Mouse (Mus musculus) liver, adult 10 weeks (tissue): ENCODE data around the gene Ddx59. TPM values are rescaled to one million over a fixed set of nuclear protein-coding genes. Genes with fewer than 3 reads are reported as not detected.

ENCODE experiments used
- polyA plus RNA-seq: library from polyadenylated mRNA; stranded (reverse); fragments of 350-450 nt; fragmentation: Illumina TruSeq; extraction: RNeasy Lipid Tissue Mini Kit (QIAGEN cat#74804); gene quantifications from one replicate; pipeline ENCODE4 v1.2.3, GENCODE M21; 2014; ENCODE audit warnings: low read depth, low replicate concordance

Ddx59 gene
- polyA plus RNA-seq, result 3.9 TPM

DNA sequence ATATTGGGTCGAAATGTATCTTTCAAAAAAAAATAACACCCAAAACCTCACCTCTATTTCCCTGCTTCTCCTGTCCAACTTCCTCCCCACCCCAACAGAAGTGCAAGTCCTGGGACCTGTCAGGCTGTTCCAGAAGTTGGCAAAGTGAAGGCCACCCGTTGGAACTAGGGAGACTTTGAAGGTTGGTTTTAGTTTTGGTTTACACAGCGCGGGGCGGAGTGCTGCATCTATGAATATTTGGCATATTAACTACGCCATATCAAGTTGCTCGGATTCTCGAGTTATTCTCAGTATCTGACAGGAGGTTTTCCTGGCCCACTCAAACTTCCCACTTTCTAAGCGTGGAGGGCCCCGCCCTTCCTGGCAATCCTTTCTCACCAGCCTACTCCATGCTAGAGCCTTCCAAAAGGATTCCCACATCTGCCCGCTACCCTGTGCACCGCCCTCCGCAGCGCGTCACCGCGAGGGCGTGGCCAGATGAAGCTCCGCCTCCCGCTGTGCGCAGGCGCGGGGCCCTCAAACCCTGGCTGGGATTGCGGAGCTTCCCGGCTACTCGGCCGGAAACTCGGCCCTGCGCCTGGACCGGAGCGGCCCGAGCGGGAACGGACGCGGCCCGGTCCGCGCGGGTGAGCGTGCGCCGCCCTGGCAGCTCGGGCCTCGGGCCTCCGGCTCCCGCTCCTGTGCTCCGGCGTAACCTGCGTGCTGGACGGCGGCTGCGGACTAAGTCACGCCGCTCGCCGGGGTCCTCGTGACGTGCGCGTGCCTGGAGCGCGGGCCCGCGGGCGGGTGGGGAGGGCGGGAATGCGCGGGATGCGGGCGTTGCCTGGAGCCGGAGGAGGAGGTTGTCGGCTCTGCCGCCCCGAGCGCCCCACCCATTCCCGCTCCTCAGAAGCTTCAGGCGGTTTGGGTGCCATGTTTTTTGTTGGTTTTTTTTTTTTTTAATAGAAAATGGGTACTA is at the start of gene Ddx59:
TSS of gene Ddx59 (plus strand) at position 474 of the 958 bp plus-strand sequence.

DNA sequence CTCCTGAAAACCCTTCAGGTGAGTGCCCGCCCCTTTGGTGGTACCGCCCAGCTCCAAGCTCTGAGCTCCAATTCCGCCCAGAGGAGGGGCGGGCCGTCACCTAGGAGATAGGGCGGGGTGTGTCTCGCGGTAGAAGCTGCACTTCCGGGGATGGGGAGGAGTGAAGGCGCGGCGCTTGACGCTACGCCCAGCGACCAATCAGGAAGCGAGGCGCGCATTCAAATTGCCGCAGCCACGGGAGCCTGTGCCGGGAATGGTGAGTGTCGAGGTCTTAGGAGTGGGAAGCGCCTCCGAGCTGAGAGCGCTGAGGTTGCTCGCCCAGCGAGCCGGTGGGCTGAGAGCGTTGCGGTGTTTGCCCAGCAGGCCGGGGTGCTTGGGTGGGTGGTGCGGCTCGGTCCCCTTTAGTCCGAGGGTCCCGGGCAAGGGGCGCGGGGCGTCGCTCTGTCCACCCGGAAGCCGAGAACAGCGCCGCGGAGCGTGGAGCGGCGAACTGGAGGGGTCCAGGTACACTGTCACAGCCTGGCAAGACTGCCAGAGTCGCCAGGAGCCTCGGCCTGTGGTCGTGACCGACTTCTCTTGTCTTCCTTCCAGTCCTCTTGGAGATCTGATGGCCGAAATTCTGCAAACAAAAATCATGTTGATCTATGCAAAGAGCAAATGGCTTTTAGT is 51.2 kb downstream of the Ddx59 start, which contains the start of gene Kif14:
TSS of gene Kif14 (plus strand) at position 201 of the 669 bp plus-strand sequence.

Other genes starting within 250 kb of the Ddx59 start
- gene Mroh3, start 202.4 kb upstream of the Ddx59 start, polyA plus RNA-seq, result not detected
- not detected for gene Inava, start 181.0 kb upstream of the Ddx59 start, polyA plus RNA-seq
- not detected for gene Gpr25, start 154.4 kb upstream of the Ddx59 start, polyA plus RNA-seq
- 14.1 TPM for gene Camsap2, start 69.2 kb upstream of the Ddx59 start, polyA plus RNA-seq
- gene Kif14, start 51.1 kb downstream of the Ddx59 start, polyA plus RNA-seq, result not detected
- 24.3 TPM for gene Zfp281, start 209.6 kb downstream of the Ddx59 start, polyA plus RNA-seq